Mouse (Mus musculus) c-Kit-negative CD71-positive TER-119-positive erythroid progenitor cells, embryonic 14.5 days (primary cell): ENCODE measurements around the gene Kap.
"Not testable (repeated sequence)": the region's sequence is repeated elsewhere in the genome, so short reads cannot be mapped to it uniquely, and the experiment has no call there.

ENCODE experiments used
- DNase-seq: peaks from one replicate; pipeline ENCODE4 v3.0.0-alpha.2; 2013; ENCODE audit warnings: low read depth, low spot score

Gene Kap

GRCm38 (mm10) chr6:133853526-133853925 lies at the start of gene Kap:
Kap (minus strand) TSS chr6:133853762.
- no peak for DNase-seq

- no peak for DNase-seq
Observed at GRCm38 (mm10) chr6:133885871-133886415, 32.4 kb upstream of the Kap start.

- DNase-seq = no peak
Observed at GRCm38 (mm10) chr6:133883446-133883985, 30.0 kb upstream of the Kap start.

GRCm38 (mm10) chr6:133875906-133876462 lies 22.4 kb upstream of the Kap start:
- no peak for DNase-seq

DNA sequence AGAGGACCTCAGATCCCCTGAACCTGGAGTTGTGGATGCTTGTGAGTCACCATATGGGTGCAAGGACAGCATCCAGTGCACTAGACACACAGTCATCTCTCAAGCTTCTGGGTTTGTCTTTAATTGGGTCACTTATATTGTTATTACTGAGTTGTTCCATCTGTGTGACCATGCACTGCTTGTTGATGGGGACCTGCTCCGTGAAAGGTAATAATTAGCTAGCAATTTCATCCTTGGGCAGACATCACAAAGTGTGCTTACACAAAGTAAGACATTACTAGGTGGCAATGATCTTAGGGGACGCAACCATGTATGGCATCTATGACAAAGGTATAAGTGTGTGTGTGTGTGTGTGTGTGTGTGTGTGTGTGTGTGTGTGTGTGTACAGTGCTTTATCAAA lies 19.1 kb upstream of the Kap start:
- no peak for DNase-seq

DNA sequence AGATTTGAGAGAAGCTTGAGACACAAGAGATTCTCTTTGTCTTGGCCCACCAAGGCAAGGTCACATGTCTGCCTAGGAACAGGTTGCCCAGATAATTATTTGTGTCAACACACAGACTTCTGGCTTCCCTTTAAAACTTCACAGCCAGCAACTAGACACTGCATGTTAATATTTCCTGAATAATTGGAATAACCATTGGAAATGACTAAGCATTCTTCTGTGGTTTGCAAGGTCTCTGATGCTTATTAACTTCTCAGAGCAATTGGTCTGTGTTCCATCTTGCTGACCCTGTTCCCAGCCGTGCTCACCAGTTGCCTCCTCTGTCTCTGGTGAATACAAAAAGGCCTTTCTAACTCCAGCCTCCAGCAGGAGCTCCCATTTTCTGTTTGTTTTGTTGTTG lies 17.6 kb upstream of the Kap start:
- no peak for DNase-seq

DNA sequence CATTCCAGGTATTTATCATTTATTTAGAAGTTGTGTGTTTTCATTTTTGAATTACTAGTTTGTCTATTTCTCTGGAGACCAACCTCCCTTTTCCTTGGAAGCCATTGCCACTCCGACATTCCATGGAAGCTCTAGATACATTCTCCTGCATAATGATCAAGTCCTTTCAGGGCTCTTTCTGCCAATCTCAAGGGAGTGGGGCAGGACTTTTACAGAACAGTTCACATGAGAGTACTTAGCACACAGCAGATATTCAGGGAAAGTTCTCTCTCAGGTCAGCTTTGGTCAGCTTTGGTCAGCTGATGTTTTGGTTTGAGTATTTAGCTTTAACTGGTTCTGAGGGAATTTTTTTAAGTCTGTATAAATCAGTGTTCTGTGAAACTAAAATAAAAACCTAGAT lies 14.8 kb upstream of the Kap start:
- no peak for DNase-seq

GRCm38 (mm10) chr6:133855871-133856270 lies 2.3 kb upstream of the Kap start:
- no peak for DNase-seq

- DNase-seq = no peak
Observed at GRCm38 (mm10) chr6:133849359-133849758, 4.2 kb downstream of the Kap start.

DNA sequence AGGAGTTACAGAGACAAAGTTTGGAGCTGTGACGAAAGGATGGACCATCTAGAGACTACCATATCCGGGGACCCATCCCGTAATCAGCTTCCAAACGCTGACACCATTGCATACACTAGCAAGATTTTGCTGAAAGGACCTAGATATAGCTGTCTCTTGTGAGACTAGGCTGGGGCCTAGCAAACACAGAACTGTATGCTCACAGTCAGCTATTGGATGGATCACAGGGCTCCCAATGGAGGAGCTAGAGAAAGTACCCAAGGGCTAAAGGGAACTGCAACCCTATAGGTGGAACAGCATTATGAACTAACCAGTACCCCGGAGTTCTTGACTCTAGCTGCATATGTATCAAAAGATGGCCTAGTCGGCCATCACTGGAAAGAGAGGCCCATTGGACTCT lies 4.7 kb downstream of the Kap start:
- not testable (repeated sequence) for DNase-seq

- DNase-seq = not testable (repeated sequence)
Observed at GRCm38 (mm10) chr6:133838296-133838995, 15.1 kb downstream of the Kap start.

DNA sequence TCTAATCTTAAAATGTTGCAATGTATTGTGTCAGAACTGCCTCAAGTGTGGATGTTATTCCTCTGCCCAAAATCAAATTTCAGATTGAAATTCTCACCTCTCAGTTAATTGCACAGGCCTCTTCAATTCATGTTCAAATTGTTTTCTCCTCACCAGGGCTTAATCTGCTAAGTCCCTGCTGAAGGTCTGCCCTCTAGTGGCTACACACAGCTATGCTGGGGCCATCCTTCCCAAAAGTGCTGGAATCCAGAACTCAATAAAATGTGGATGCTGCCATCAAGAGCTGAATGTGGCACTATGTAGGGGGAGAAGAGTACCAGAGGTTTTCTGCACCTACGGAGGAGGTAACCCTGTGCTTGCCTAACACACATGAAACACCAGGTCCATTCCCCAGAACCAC lies 41.2 kb downstream of the Kap start:
- no peak for DNase-seq
